Mouse (Mus musculus) liver, embryonic 14.5 days (tissue): ENCODE data around the gene Tent4b.

ENCODE experiments used
- CTCF ChIP-seq: IDR thresholded peaks from 2 replicates; pipeline ENCODE4 v1.5.1; 2016; ENCODE audit warnings: antibody characterized with exemption, low read depth, control low read depth
- EP300 ChIP-seq: IDR thresholded peaks from 2 replicates; pipeline ENCODE4 v1.6.1; 2016; ENCODE audit warnings: antibody characterized with exemption, low read depth

DNA sequence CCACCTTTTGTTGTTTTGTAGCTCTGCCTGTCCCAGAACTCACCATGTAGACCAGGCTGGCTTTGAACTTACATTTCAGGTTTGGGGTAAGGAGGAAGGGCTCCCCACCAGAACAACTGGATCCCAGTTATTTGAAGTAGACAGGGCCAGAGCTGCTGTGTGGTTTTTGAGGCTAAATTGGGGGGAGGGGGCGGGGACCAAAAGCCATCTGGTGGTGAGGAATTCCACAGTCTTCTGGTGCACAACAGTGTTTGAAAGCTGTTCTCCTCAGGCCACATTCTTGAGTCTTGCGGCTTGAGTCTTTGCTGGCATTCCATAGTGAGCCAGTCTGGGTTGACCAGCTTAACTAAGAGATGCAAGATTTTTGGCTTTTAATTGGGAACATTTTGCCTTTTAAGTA, 66.5 kb downstream of the Tent4b start:
- TF ChIP-seq CTCF (no peak), EP300 (no peak)
